Mouse (Mus musculus) heart, adult 10 weeks (tissue): ENCODE measurements around the gene Psenen. TPM values are rescaled to one million over a fixed set of nuclear protein-coding genes. Genes with fewer than 3 reads are reported as not detected.

ENCODE experiments used
- polyA plus RNA-seq: library from polyadenylated mRNA; stranded (reverse); fragments of 350-450 nt; fragmentation: Illumina TruSeq; extraction: RNeasy Lipid Tissue Mini Kit (QIAGEN cat#74804); gene quantifications from one replicate; pipeline ENCODE4 v1.2.3, GENCODE M21; 2014; ENCODE audit warnings: low read depth, low replicate concordance

Gene Psenen
- polyA plus RNA-seq: 106 TPM

GRCm38 (mm10) chr7:30563117-30563905 lies at the start of gene Psenen, which contains the start of the genes U2af1l4 and Gm49396:
Gene Psenen, minus strand, starts transcription at chr7:30563627.
Gene U2af1l4, plus strand, starts transcription at chr7:30563301.
Gene Gm49396, plus strand, starts transcription at chr7:30563344.

GRCm38 (mm10) chr7:30612654-30613402 lies 49.4 kb upstream of the Psenen start, which contains the start of gene Upk1a:
Gene Upk1a, minus strand, starts transcription at chr7:30612847.

GRCm38 (mm10) chr7:30598786-30599185 lies 35.4 kb upstream of the Psenen start, which contains the start of gene Zbtb32:
Gene Zbtb32, minus strand, starts transcription at chr7:30598909.

GRCm38 (mm10) chr7:30588676-30589434 lies 25.4 kb upstream of the Psenen start, which contains the start of gene Kmt2b:
Gene Kmt2b, minus strand, starts transcription at chr7:30588726.

GRCm38 (mm10) chr7:30564970-30565571 lies 1.6 kb upstream of the Psenen start, which contains the start of gene Igflr1:
Gene Igflr1, plus strand, starts transcription at chr7:30565427.

GRCm38 (mm10) chr7:30559443-30559954 lies 3.9 kb downstream of the Psenen start, which contains the start of gene Lin37:
Gene Lin37, minus strand, starts transcription at chr7:30559838.

GRCm38 (mm10) chr7:30552102-30553020 lies 11.1 kb downstream of the Psenen start, which contains the start of the genes Hspb6 and Proser3:
Gene Hspb6, plus strand, starts transcription at chr7:30552178.
Gene Proser3, minus strand, starts transcription at chr7:30552299.

GRCm38 (mm10) chr7:30534633-30535577 lies 28.5 kb downstream of the Psenen start, which contains the start of gene Arhgap33:
Gene Arhgap33, minus strand, starts transcription at chr7:30535060.

Other genes with a start within 250 kb of the Psenen start
- gene Syne4, start 248.8 kb downstream of the Psenen start, polyA plus RNA-seq: 2.5 TPM
- gene E130208F15Rik, start 241.9 kb downstream of the Psenen start, polyA plus RNA-seq: 0.42 TPM
- 14.0 TPM for gene Sdhaf1, start 239.7 kb downstream of the Psenen start, polyA plus RNA-seq
- 1.1 TPM for gene Lrfn3, start 200.9 kb downstream of the Psenen start, polyA plus RNA-seq
- 38.2 TPM for gene Tyrobp, start 149.9 kb downstream of the Psenen start, polyA plus RNA-seq
- not detected for gene Hcst, start 143.8 kb downstream of the Psenen start, polyA plus RNA-seq
- gene Nfkbid, start 141.9 kb downstream of the Psenen start, polyA plus RNA-seq: 0.50 TPM
- gene Aplp1, start 118.1 kb downstream of the Psenen start, polyA plus RNA-seq: 3.1 TPM
- not detected for gene Kirrel2, start 105.9 kb downstream of the Psenen start, polyA plus RNA-seq
- not detected for gene Nphs1, start 105.3 kb downstream of the Psenen start, polyA plus RNA-seq
- not detected for gene Prodh2, start 70.0 kb downstream of the Psenen start, polyA plus RNA-seq
- gene Arhgap33, start 28.6 kb downstream of the Psenen start, polyA plus RNA-seq: 1.1 TPM
- 945 TPM for gene Hspb6, start 11.4 kb downstream of the Psenen start, polyA plus RNA-seq
- gene Proser3, start 11.3 kb downstream of the Psenen start, polyA plus RNA-seq: 3.8 TPM
- 17.8 TPM for gene Lin37, start 3.8 kb downstream of the Psenen start, polyA plus RNA-seq
- 64.0 TPM for gene U2af1l4, start 326 bp downstream of the Psenen start, polyA plus RNA-seq
- gene Gm49396, start 283 bp downstream of the Psenen start, polyA plus RNA-seq: 8.0 TPM
- not detected for gene Igflr1, start 1.8 kb upstream of the Psenen start, polyA plus RNA-seq
- 16.4 TPM for gene Kmt2b, start 25.1 kb upstream of the Psenen start, polyA plus RNA-seq
- not detected for gene Zbtb32, start 35.3 kb upstream of the Psenen start, polyA plus RNA-seq
- gene Upk1a, start 49.2 kb upstream of the Psenen start, polyA plus RNA-seq: 0.31 TPM
- gene Cox6b1, start 62.5 kb upstream of the Psenen start, polyA plus RNA-seq: 3,676 TPM
- gene Etv2, start 72.2 kb upstream of the Psenen start, polyA plus RNA-seq: not detected
- 37.8 TPM for gene Rbm42, start 86.7 kb upstream of the Psenen start, polyA plus RNA-seq
- 7.5 TPM for gene Haus5, start 101.4 kb upstream of the Psenen start, polyA plus RNA-seq
- not detected for gene Pmis2, start 108.0 kb upstream of the Psenen start, polyA plus RNA-seq
- gene 2200002J24Rik, start 135.3 kb upstream of the Psenen start, polyA plus RNA-seq: not detected
- not detected for gene Atp4a, start 148.6 kb upstream of the Psenen start, polyA plus RNA-seq
- gene Tmem147, start 165.9 kb upstream of the Psenen start, polyA plus RNA-seq: 168 TPM
- gene Gapdhs, start 180.1 kb upstream of the Psenen start, polyA plus RNA-seq: not detected
- gene Sbsn, start 187.8 kb upstream of the Psenen start, polyA plus RNA-seq: 3.5 TPM
- 3.5 TPM for gene Dmkn, start 200.1 kb upstream of the Psenen start, polyA plus RNA-seq
- gene Krtdap, start 224.3 kb upstream of the Psenen start, polyA plus RNA-seq: not detected